Mouse (Mus musculus) stomach, postnatal 0 days (tissue): Measurements from ENCODE around the gene Asb4.

Experiments used
- CTCF ChIP-seq: IDR thresholded peaks from 2 replicates; pipeline ENCODE4 v1.5.1; 2016; ENCODE audit warnings: antibody characterized with exemption, low read depth, mild to moderate bottlenecking, moderate library complexity
- EP300 ChIP-seq: optimal IDR thresholded peaks from 2 replicates; pipeline ENCODE3; 2016; ENCODE audit warnings: antibody characterized with exemption

DNA sequence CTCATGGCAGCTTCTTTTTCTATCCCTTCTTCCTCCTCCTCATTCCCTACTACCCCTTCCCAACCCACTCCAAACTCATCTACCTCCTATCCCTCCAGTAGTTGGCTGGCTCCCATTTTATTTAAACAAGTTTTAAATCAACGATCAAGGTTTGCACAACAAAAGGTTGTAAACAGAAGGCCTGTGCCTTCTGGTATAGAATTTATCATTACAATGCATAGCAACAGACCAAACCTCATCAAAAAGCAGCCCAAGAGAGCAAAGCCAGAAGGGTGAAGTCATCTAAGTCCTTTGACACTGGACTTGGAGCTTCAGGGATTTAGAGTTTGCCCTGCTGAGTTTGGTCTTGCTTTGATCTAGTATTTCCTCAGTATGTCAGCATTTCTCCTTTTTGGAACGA lies 97.9 kb downstream of the Asb4 start:
- TF ChIP-seq CTCF (no peak), EP300 (no peak)
